Mouse (Mus musculus) liver (tissue): ENCODE data around the gene Sh2d2a.
"Not testable (repeated sequence)": the region's sequence is repeated elsewhere in the genome, so short reads cannot be mapped to it uniquely, and the experiment has no call there.

Experiments used
- DNase-seq: peaks from one replicate; pipeline ENCODE4 v3.0.0-alpha.2; 2020; ENCODE audit warnings: mixed read lengths

Gene Sh2d2a

GRCm38 (mm10) chr3:87857666-87858065, 11.1 kb downstream of the Sh2d2a start:
- no peak for DNase-seq

DNA sequence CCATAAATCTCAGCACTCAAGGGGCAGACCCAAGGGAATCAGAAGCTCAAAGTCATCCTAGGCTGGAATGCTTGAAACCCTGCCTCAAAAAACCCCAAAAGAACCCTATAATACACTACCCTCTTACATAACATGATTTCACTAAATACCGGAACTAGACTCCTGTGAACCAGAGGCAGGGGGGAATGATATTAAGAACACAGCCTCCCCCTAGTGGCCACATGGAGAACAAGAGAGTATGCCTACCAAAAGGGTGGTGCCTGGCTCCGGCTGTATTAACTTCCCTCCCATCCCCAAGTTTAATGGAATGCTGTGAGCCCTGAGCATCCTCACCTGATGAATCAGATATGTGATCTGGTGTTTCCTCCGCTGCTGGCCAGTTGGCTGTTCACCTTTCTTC, 13.3 kb downstream of the Sh2d2a start:
- DNase-seq: peak; percentile 46

DNA sequence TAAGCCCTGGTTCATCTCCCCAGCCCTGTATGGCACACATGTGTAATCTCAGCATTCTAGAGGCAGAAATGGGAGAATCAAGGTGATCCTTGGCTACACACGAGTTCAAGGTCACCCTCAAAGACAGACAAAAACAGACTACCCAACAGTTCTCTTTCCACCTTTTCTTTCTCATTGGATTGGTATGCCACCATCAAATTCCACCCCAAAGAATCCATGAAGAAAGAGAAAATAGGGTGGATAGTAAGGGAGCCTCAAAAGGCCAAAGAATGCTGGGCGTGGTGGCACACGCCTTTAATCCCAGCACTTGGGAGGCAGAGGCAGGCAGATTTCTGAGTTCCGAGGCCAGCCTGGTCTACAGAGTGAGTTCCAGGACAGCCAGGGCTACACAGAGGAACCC, 17.6 kb downstream of the Sh2d2a start:
- not testable (repeated sequence) for DNase-seq

GRCm38 (mm10) chr3:87877730-87878129, 31.2 kb downstream of the Sh2d2a start:
- no peak for DNase-seq

DNA sequence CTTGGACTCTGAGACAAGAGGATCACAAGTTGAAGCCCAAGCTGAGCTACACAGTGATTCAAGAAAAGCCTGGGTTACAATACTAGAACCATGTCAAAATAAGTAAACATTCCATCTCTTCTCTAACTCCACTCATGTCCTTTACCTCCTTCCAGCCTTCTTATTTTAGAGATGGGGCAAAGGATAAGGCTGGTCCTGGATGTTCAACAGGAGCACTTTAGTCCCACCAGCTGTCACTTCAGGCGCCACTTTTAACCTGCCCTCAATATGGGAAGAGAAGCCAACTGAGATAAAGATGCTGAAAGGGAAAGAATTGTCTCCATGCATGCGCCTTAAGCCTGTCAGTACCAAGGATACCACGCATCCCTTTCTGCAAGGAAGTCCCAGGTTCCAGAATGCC, 37.7 kb downstream of the Sh2d2a start:
- DNase-seq: peak; percentile 10

- peak; percentile 56 for DNase-seq
These were observed 38.2 kb downstream of the Sh2d2a start for GRCm38 (mm10) chr3:87884708-87885251.

GRCm38 (mm10) chr3:87885281-87886003, 38.9 kb downstream of the Sh2d2a start, which contains the start of gene Prcc:
Gene Prcc, minus strand, starts transcription at chr3:87885608.
- peak; percentile 89 for DNase-seq

DNA sequence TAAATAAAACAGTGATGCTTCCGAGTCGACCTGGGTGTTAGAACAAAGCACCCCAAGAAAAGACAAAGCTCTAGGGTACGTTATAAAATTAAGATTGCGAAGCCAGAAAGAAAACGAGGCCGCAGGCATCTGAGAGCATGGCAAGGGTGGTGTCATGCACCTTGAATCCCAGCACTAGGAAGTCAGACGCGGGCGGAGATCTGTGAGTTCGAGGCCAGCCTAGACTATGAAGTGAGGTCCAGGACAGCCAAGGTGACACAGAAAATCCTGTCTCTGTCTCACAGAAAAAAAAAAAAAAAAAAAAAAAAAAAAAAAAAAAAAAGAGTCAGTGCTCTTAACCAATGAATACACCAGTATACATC, 39.4 kb downstream of the Sh2d2a start:
- DNase-seq: peak; percentile 46

GRCm38 (mm10) chr3:87886416-87886815, 39.9 kb downstream of the Sh2d2a start:
- no peak for DNase-seq

DNA sequence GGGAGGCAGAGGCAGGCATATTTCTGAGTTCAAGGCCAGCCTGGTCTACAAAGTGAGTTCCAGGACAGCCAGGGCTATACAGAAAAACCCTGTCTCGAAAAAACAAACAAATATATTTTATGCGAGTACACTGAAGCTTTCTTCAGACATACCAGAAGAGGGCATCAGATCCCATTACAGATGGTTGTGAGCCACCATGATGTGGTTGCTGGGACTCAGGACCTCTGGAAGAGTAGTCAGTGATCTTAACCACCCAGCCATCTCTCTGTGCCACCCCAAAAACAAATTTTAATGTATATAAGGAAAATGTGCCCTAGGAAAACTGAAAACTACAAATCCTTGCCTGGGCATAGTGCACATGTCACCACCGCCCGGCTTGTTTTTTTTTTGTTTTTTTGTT, 40.8 kb downstream of the Sh2d2a start:
- not testable (repeated sequence) for DNase-seq

GRCm38 (mm10) chr3:87891481-87891880, 44.9 kb downstream of the Sh2d2a start:
- DNase-seq: no peak

DNA sequence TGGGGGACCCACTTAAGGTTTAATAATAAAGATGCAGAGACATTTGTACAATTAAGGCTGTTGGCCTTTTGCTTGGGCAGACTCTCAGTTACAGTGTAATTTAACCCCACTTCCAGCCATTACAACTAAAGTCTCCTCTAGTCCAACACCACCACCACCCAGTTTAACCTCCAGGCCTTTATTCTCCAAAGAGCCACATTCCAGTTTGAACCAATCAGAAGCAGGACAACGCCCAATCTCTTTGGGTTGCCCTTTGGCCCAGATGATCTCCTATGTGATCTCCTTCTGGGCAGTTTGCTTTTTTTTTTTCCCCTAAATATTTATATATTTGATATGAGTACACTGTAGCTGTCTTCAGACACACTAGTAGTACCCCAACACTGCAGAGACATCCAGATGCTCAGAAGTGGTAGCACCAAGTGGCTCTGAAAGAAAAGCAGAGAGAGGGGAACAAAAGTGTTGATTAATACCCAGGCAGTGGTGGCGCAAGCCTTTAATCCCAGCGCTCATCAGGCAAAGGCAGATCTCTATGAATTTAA, 46.9 kb downstream of the Sh2d2a start:
- no peak for DNase-seq

GRCm38 (mm10) chr3:87899266-87899665, 52.7 kb downstream of the Sh2d2a start:
- no peak for DNase-seq

DNA sequence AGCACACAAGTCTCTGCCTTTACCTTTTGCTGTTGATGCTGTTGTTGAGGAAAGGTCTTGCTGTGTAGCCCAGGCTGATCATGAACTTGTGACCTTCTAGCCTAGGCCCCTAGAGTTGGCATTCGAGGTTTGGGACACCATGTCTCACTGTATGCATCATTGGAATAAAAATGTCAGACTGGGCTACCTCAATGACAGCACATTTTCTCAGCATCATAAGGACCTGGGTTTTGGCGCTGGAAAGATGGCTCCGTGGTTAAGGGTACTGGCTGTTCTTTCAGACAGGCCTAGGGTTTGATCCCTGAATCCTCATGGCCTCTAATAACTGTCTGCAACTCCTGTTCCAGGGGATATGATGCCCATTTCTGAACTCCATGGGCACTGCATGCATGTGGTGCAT, 53.2 kb downstream of the Sh2d2a start:
- DNase-seq: no peak

GRCm38 (mm10) chr3:87901036-87901624, 54.6 kb downstream of the Sh2d2a start:
- DNase-seq: peak; percentile 81

- not testable (repeated sequence) for DNase-seq
These were observed 55.4 kb downstream of the Sh2d2a start for GRCm38 (mm10) chr3:87901959-87902358.

DNA sequence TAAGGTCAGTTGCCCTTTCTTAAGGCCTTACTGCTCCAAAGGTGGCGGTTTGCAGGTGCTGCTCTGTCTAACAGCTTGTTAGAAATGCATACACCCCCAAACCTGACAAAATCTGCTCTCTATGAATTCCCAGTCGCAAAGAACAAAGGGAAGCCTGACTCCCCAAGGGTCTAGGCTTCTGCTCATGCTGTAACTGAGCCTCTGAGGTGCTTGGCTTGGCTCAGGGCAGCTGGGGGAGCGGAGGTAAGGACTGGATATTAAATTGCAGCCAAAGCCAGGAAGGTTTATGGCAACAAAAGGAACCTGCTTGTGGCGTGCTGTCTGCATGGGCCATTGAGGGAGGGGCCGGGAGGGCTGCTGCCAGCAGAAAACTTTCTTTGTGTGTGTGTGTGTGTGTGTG, 57.3 kb downstream of the Sh2d2a start:
- DNase-seq: no peak
